Mouse (Mus musculus) limb, embryonic 12.5 days (tissue): ENCODE measurements around the gene Pusl1. TPM values are rescaled to one million over a fixed set of nuclear protein-coding genes. Genes with fewer than 3 reads are reported as not detected.

ENCODE experiments used
- ATAC-seq: fragments of 200-750 bp; cut with Nextera tagmentation; 2 replicates; pipeline ENCODE4 v1.8.0; 2017; ENCODE audit warnings: low read depth, moderate TSS enrichment; ENCODE audit not compliant: insufficient number of reproducible peaks, insufficient read depth, low FRiP score, low TSS enrichment
- H3K27ac ChIP-seq: fragments of 300-500 bp; sonication (generic); 2 replicates; pipeline ENCODE4 v1.5.1; 2016; ENCODE audit warnings: mild to moderate bottlenecking, moderate library complexity
- H3K27me3 ChIP-seq: fragments of 300-500 bp; sonication (generic); 2 replicates; pipeline ENCODE4 v1.6.1; 2016; ENCODE audit warnings: mild to moderate bottlenecking, moderate library complexity
- H3K36me3 ChIP-seq: fragments of 300-500 bp; sonication (generic); 2 replicates; pipeline ENCODE4 v1.6.1; 2016; ENCODE audit warnings: mild to moderate bottlenecking, moderate library complexity
- H3K4me1 ChIP-seq: fragments of 300-500 bp; sonication (generic); replicated peaks from 2 replicates; pipeline ENCODE4 v1.6.1; 2016
- H3K4me2 ChIP-seq: fragments of 300-500 bp; sonication (generic); 2 replicates; pipeline ENCODE4 v1.6.1; 2016; ENCODE audit warnings: mild to moderate bottlenecking, moderate library complexity
- H3K4me3 ChIP-seq: fragments of 300-500 bp; sonication (generic); replicated peaks from 2 replicates; pipeline ENCODE4 v1.5.1; 2016; ENCODE audit warnings: mild to moderate bottlenecking
- H3K9ac ChIP-seq: fragments of 300-500 bp; sonication (generic); replicated peaks from 2 replicates; pipeline ENCODE4 v1.6.1; 2016; ENCODE audit warnings: mild to moderate bottlenecking, moderate library complexity
- H3K9me3 ChIP-seq: fragments of 300-500 bp; sonication (generic); 2 replicates; pipeline ENCODE4 v1.6.1; 2016; ENCODE audit warnings: mild to moderate bottlenecking, moderate library complexity
- WGBS: fragments of 180-500 bp; shearing (Covaris S2); methylation state at CpG from one replicate; pipeline ENCODE4 v1.1.7; 2016; 5-methylcytosine and 5-hydroxymethylcytosine counted together
- polyA plus RNA-seq: library from polyadenylated mRNA; unstranded; fragments of >200 nt; fragmentation: Nextera tagmentation; extraction: Ambion mirVana; gene quantifications from 2 replicates; pipeline ENCODE4 v1.2.1, GENCODE M21; 2016

Pusl1 gene
- polyA plus RNA-seq: 45.4 and 48.5 TPM in 2 replicates

DNA sequence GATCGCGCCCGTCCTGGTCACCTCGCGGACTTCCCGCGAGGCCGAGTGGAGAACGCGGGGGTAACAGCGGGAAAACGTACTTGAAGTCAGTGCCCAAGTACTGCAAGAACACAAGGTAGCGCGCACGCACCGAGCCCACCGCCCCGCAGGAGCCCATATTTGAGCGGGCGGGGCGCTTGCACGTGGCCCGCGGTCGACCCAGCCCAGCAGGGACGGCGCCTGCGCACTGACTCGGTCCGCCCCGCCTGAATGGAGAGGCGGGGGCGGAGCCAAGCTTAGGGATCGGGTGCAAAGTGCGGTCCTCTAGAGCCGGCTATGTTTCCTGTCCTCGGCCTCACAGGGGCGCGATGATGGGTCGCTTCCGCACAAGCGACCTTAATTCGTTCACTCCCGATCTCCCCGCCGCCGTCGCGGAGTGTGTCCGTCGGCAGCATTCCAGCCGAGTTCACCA lies at the start of gene Pusl1, which contains the start of gene Acap3:
Pusl1 (minus strand) TSS at position 231 of the 451 bp plus-strand sequence.
Acap3 (plus strand) TSS at position 272 of the 451 bp plus-strand sequence.
- H3K9me3 ChIP-seq: no peaks in the 10 kb centered on the region
- H3K4me2 ChIP-seq: peak within 1 kb of the TSS; percentile 94
- H3K27ac ChIP-seq: peak within 1 kb of the TSS; percentile 94
- H3K4me3 ChIP-seq: peak within 1 kb of the TSS; percentile 93
- peaks cover 43% of the 10 kb centered on the region for H3K4me1 ChIP-seq
- peaks cover 38% of the 10 kb centered on the region for H3K36me3 ChIP-seq
- peak within 1 kb of the TSS; percentile 83 for H3K9ac ChIP-seq
- peak; percentile 83 for ATAC-seq
- no peaks in the 10 kb centered on the region for H3K27me3 ChIP-seq
- under 1% methylated on average over 52 of the region's 52 CpGs for WGBS

DNA sequence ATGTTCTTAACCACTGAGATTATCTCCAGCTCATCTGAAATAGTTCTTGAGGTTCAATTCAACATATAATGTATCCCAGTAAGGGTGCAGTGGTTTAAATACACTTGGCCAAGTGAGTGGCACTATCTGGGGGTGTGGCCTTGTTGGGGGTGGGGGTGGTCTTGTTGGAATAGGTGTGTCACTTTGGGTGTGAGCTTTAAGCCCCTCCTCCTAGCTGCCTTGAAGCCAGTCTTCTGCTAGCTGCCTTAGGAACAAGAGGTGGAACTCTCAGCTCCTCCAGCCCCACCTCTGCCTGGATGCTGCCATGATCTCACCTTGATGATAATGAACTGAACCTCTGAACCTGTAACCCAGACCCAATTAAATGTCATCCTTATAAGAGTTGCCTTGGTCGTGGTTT lies 40.5 kb upstream of the Pusl1 start:
- no peaks in the 10 kb centered on the region for H3K36me3 ChIP-seq
- WGBS: 66% methylated on average over 1 of the region's 1 CpGs
- no peak overlapping the region for H3K9ac ChIP-seq
- no peak for ATAC-seq
- H3K4me3 ChIP-seq: no peak overlapping the region
- no peaks in the 10 kb centered on the region for H3K9me3 ChIP-seq
- no peak overlapping the region for H3K4me2 ChIP-seq
- H3K4me1 ChIP-seq: no peaks in the 10 kb centered on the region
- H3K27me3 ChIP-seq: no peaks in the 10 kb centered on the region
- H3K27ac ChIP-seq: no peak overlapping the region

DNA sequence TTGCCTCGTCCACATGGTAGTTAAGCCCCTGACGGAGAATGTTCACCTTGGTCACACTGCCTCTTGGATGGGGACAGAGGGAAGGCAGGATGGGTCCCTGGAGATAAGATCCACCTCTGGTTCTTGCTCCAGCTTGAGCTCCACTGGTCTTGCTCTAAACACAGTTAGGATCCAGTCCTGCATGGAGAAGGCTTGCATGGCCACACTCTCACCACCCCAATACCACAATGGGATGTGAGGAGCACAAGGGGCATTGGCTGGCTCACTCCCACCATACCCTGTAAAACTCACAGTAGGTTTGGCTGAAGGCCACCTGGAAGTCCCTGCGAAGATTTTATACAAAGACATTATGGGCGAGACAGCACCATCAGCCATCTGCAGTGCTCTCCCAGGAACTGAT lies 17.2 kb upstream of the Pusl1 start:
- Histone ChIP-seq H3K36me3 (peaks cover 35% of the 10 kb centered on the region), H3K4me2 (no peak overlapping the region), H3K9me3 (no peaks in the 10 kb centered on the region), H3K4me3 (no peak overlapping the region), H3K9ac (no peak overlapping the region), H3K4me1 (0 out of 2 replicates have a peak, but pooled peaks cover 3% of the 10 kb centered on the region), H3K27me3 (no peaks in the 10 kb centered on the region), H3K27ac (no peak overlapping the region)
- WGBS: 88% methylated on average over 4 of the region's 4 CpGs
- no peak for ATAC-seq

DNA sequence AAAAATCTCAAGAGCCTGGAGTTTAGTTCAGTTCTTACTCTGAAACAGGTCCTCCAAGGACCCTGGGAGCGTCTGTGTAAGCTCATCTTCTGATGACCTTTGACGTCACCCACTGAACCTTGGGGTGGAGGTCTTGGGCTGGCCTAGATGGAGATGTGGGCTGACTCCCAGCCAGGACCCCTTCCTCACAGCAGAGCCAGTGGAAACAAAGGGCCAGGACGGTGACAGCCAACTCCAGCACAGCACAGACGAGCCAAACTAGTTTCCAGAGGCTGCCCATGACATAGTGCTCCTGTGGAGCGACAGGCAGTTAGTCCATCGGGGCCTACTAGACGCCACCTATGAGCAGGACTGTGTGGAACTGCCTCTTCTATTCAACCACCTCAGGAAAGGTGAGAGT lies 16.7 kb upstream of the Pusl1 start:
- no peak for ATAC-seq

DNA sequence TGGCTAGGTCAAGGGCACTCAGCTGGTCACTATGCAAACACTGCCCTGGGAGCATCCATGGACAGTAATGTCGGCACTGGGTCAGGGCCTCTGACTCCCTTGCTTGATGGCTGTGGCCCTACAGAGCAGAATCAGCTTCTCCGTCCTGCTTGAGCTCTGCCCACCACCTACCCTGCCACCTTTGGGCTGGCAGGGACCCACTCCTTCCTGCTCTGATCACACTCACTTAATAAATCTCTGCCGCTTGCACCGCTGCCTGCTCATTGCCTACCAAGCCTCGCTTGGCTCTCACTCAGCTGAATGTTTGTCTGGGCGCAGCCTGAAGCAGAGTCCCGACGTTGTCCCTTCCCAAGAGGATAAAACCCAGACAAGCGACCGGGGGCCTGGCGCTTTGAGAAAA lies 15.4 kb upstream of the Pusl1 start:
- no peak overlapping the region for H3K9ac ChIP-seq
- no peak overlapping the region for H3K27ac ChIP-seq
- WGBS: 84% methylated on average over 11 of the region's 11 CpGs
- peaks cover 52% of the 10 kb centered on the region for H3K36me3 ChIP-seq
- no peak overlapping the region for H3K4me3 ChIP-seq
- no peak for ATAC-seq
- no peak overlapping the region for H3K4me2 ChIP-seq
- H3K4me1 ChIP-seq: 0 out of 2 replicates have a peak, but pooled peaks cover 3% of the 10 kb centered on the region
- no peaks in the 10 kb centered on the region for H3K9me3 ChIP-seq
- H3K27me3 ChIP-seq: no peaks in the 10 kb centered on the region

More for the DNA sequence above, 16.7 kb upstream of the Pusl1 start:
- Histone ChIP-seq H3K27me3 (no peaks in the 10 kb centered on the region), H3K36me3 (peaks cover 39% of the 10 kb centered on the region), H3K27ac (no peak overlapping the region), H3K4me3 (no peak overlapping the region), H3K9me3 (no peaks in the 10 kb centered on the region), H3K4me2 (no peak overlapping the region), H3K9ac (no peak overlapping the region), H3K4me1 (0 out of 2 replicates have a peak, but pooled peaks cover 3% of the 10 kb centered on the region)
- 79% methylated on average over 7 of the region's 7 CpGs for WGBS

DNA sequence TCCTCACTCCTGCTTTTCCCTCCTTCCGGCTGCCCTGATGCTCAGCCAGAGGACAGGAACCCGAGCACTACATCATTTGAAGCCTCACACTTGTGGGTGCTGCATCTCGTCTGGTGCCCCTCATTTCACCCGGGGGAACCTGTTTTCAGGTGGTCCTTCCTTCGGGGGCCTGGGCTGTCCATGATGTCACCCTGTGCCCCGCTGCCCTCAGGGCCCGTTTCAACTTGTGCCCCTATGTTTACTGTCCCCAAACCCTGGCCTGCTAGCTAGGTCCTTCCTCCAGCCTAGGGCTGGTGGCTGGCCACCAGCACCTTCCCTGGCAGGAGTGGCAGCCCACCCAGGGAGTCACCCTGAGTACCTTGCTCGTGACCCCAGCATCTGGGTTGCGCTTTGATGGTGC lies 14.5 kb upstream of the Pusl1 start:
- ATAC-seq: no peak
- Histone ChIP-seq H3K4me1 (0 out of 2 replicates have a peak, but pooled peaks cover 3% of the 10 kb centered on the region), H3K27ac (no peak overlapping the region), H3K4me3 (no peak overlapping the region), H3K9me3 (no peaks in the 10 kb centered on the region), H3K9ac (no peak overlapping the region), H3K4me2 (no peak overlapping the region), H3K36me3 (peaks cover 61% of the 10 kb centered on the region), H3K27me3 (no peaks in the 10 kb centered on the region)
- WGBS: 85% methylated on average over 9 of the region's 9 CpGs

DNA sequence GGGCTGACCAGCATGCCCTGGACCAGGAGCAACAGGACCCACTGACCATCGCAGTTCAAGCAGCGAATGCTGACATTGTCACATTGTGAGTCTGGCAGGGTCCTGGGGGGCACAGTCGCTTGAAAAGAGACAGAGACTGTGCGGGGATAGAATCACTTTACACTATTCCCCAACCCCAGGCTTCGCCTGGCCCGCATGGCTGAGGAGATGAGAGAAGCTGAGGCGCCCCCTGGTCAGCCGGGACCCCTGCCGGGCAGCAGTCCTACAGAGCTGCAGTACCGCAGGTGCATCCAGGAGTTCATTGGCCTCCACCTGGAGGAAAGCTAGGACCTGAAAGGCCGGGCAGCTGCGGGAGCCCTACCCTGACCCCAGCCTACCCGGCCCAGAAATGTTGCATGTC lies 14.1 kb upstream of the Pusl1 start:
- H3K4me2 ChIP-seq: no peak overlapping the region
- no peak overlapping the region for H3K27ac ChIP-seq
- H3K4me1 ChIP-seq: 0 out of 2 replicates have a peak, but pooled peaks cover 3% of the 10 kb centered on the region
- no peaks in the 10 kb centered on the region for H3K27me3 ChIP-seq
- no peak overlapping the region for H3K9ac ChIP-seq
- peaks cover 66% of the 10 kb centered on the region for H3K36me3 ChIP-seq
- 85% methylated on average over 13 of the region's 13 CpGs for WGBS
- no peak for ATAC-seq
- no peak overlapping the region for H3K4me3 ChIP-seq
- H3K9me3 ChIP-seq: no peaks in the 10 kb centered on the region

DNA sequence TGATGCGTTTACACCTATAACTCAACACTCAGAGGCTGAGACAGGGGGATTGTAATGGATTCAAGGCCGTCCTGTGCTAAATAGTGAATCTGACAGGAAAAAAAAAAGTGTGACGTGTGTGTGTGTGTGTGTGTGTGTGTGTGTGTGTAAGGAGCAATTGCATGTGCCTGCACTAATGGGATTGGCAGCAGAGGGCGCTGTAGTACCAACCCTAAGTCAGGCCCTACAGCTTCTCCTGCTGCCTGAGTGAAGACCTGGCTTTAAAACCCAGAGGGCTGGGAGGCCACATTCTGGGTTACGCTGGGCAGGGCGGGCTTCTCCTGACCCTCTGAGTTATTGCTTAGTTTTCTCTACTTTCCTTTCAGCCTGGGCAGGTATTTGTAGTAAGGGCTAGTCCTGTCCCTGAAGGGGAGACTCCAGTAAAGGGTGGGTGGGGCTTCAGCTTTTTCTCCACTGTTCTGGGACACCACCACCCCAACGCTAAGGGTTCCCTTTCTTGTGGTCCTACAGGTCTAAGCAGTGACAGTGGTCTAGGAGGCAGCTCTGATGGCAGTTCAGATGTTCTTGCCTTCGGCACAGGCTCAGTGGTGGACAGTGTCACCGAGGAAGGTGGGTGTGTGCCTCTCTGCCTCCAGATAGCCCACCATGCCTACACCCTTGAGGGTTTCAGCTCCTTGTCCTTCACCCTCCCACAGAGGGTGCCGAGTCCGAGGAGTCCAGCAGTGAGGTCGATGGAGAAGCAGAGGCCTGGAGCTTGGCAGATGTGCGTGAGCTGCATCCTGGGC lies 12.9 kb upstream of the Pusl1 start:
- Histone ChIP-seq H3K4me2 (no peak overlapping the region), H3K4me1 (no peaks in the 10 kb centered on the region), H3K9ac (no peak overlapping the region), H3K4me3 (no peak overlapping the region), H3K36me3 (peaks cover 77% of the 10 kb centered on the region), H3K9me3 (no peaks in the 10 kb centered on the region), H3K27me3 (no peaks in the 10 kb centered on the region), H3K27ac (no peak overlapping the region)
- ATAC-seq: no peak
- WGBS: 91% methylated on average over 13 of the region's 13 CpGs

DNA sequence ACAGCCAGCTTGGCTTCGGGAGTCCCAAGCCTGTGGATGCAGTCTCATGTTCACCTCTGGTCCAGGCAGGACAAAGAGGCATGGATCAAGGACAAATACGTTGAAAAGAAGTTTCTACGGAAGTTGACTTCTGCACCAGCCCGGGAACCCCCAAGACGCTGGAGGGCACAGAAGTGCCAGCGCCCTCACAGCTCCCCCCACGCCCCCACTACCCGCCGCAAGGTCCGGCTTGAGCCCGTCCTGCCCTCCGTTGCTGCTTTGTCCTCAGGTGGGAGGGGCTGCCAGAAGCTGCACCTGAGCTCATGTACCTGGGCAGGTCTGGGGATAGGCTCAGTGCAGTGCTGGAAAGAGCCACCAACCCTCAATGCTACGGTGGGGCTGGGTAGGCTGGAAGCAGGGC lies 11.7 kb upstream of the Pusl1 start:
- H3K4me3 ChIP-seq: no peak overlapping the region
- WGBS: 93% methylated on average over 13 of the region's 13 CpGs
- H3K4me2 ChIP-seq: no peak overlapping the region
- H3K36me3 ChIP-seq: peaks cover 90% of the 10 kb centered on the region
- H3K9me3 ChIP-seq: no peaks in the 10 kb centered on the region
- H3K27me3 ChIP-seq: no peaks in the 10 kb centered on the region
- ATAC-seq: no peak
- no peak overlapping the region for H3K9ac ChIP-seq
- no peak overlapping the region for H3K27ac ChIP-seq
- H3K4me1 ChIP-seq: no peaks in the 10 kb centered on the region

DNA sequence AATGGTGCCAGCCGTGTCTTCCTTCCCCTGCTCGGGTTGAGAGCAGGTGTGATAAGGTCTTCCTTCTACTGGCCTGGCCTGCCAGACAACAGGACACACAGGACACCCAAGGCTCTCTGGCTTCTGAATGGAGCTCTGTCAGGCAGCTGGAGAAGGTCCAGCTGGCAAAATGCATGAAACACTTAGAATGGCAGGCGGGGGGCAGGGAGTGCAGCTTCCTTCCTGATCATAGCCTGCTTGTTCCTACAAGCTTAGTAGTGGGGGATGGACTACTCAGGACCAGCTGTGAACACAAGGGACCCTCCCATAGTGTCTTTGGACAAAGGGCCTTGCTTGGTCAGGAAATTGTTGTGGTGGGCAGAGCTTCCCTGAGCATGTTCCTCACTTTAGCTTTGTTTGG lies 9.6 kb upstream of the Pusl1 start:
- WGBS: 82% methylated on average over 3 of the region's 3 CpGs
- Histone ChIP-seq H3K27ac (no peak overlapping the region), H3K36me3 (peaks cover 93% of the 10 kb centered on the region), H3K4me1 (no peaks in the 10 kb centered on the region), H3K4me2 (no peak overlapping the region), H3K9ac (no peak overlapping the region), H3K9me3 (no peaks in the 10 kb centered on the region), H3K27me3 (no peaks in the 10 kb centered on the region), H3K4me3 (no peak overlapping the region)
- ATAC-seq: no peak

DNA sequence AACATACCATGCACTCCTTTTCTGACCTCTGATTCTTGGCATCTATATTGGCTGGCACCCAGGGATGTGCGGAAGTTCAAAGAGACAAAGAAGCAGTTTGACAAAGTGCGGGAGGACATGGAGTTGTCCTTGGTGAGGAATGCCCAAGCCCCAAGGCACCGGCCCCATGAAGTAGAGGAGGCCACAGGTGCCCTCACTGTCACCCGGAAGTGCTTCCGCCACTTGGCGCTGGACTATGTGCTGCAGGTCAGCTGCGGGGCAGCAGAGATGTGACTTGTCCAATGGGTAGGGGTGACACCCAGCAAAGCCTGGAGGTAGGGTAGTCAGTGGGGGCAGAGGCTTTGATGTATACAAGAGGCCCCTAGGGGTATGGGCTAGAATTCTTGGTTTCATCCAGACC lies 7.8 kb upstream of the Pusl1 start:
- WGBS: 97% methylated on average over 7 of the region's 7 CpGs
- Histone ChIP-seq H3K4me1 (peaks cover 12% of the 10 kb centered on the region), H3K4me3 (no peak overlapping the region), H3K27me3 (no peaks in the 10 kb centered on the region), H3K27ac (no peak overlapping the region), H3K36me3 (peaks cover 76% of the 10 kb centered on the region), H3K4me2 (no peak overlapping the region), H3K9me3 (no peaks in the 10 kb centered on the region), H3K9ac (no peak overlapping the region)
- no peak for ATAC-seq
